Mouse (Mus musculus) lung, postnatal 0 days (tissue): ENCODE data around the gene Adgrb3. TPM values are rescaled to one million over a fixed set of nuclear protein-coding genes. Genes with fewer than 3 reads are reported as not detected.

ENCODE experiments used
- ATAC-seq: fragments of 200-750 bp; cut with Nextera tagmentation; 2 replicates; pipeline ENCODE4 v1.8.0; 2017; ENCODE audit warnings: moderate library complexity
- DNase-seq: peaks from one replicate; pipeline ENCODE4 v3.0.0-alpha.2; 2016; ENCODE audit warnings: low spot score
- H3K27ac ChIP-seq: fragments of 300-500 bp; sonication (generic); 2 replicates; pipeline ENCODE4 v1.5.1; 2014; ENCODE audit warnings: antibody characterized with exemption, mild to moderate bottlenecking, low read length, mixed read lengths
- H3K27me3 ChIP-seq: fragments of 300-500 bp; sonication (generic); replicated peaks from 2 replicates; pipeline ENCODE4 v1.6.1; 2014; ENCODE audit warnings: low read length, mixed read lengths; ENCODE audit not compliant: insufficient read depth
- H3K36me3 ChIP-seq: fragments of 300-500 bp; sonication (generic); 2 replicates; pipeline ENCODE4 v1.6.1; 2014; ENCODE audit warnings: low read length, mixed read lengths; ENCODE audit not compliant: insufficient read depth
- H3K4me1 ChIP-seq: fragments of 300-500 bp; sonication (generic); 2 replicates; pipeline ENCODE4 v1.6.1; 2014; ENCODE audit warnings: antibody characterized with exemption, low read depth, low read length, mixed read lengths; ENCODE audit not compliant: insufficient read depth
- H3K4me2 ChIP-seq: fragments of 300-500 bp; sonication (generic); replicated peaks from 2 replicates; pipeline ENCODE4 v1.6.1; 2014; ENCODE audit warnings: low read depth, mild to moderate bottlenecking, low read length, moderate library complexity, mixed read lengths
- H3K4me3 ChIP-seq: fragments of 300-500 bp; sonication (generic); 2 replicates; pipeline ENCODE4 v1.5.1; 2014; ENCODE audit warnings: low read depth, low read length
- H3K9ac ChIP-seq: fragments of 300-500 bp; sonication (generic); replicated peaks from 2 replicates; pipeline ENCODE4 v1.6.1; 2014; ENCODE audit warnings: low read depth, mild to moderate bottlenecking
- H3K9me3 ChIP-seq: fragments of 300-500 bp; sonication (generic); 2 replicates; pipeline ENCODE4 v1.6.1; 2016; ENCODE audit warnings: low read length, mixed read lengths
- CTCF ChIP-seq: IDR thresholded peaks from 2 replicates; pipeline ENCODE4 v1.5.1; 2016; ENCODE audit warnings: antibody characterized with exemption, mild to moderate bottlenecking
- EP300 ChIP-seq: IDR thresholded peaks from 2 replicates; pipeline ENCODE4 v1.6.1; 2016; ENCODE audit warnings: antibody characterized with exemption, mild to moderate bottlenecking, control low read depth
- WGBS: fragments of 180-500 bp; shearing (Covaris S2); extraction: QIAGEN DNeasy Blood & Tissue Kit; methylation state at CpG from one replicate; pipeline ENCODE4 v1.1.7; 2014; 5-methylcytosine and 5-hydroxymethylcytosine counted together
- polyA plus RNA-seq: library from polyadenylated mRNA; unstranded; fragments of >200 nt; fragmentation: Nextera tagmentation; extraction: Ambion mirVana; gene quantifications from 2 replicates; pipeline ENCODE4 v1.2.1, GENCODE M21; 2015

The Adgrb3 gene
- polyA plus RNA-seq, 1 experiment from 2014 or later: 0.05 TPM

GRCm38 (mm10) chr1:25754528-25754927, 75.0 kb downstream of the Adgrb3 start:
- Histone ChIP-seq H3K36me3 (no peaks in the 10 kb centered on the region), H3K27me3 (no peaks in the 10 kb centered on the region), H3K9ac (no peak overlapping the region), H3K4me2 (no peak overlapping the region), H3K4me3 (no peak overlapping the region), H3K4me1 (no peaks in the 10 kb centered on the region), H3K27ac (no peak overlapping the region), H3K9me3 (no peaks in the 10 kb centered on the region)
- DNase-seq (no peak), ATAC-seq (no peak)
- TF ChIP-seq EP300 (no peak), CTCF (no peak)
- WGBS: 69% methylated on average over 4 of the region's 4 CpGs

GRCm38 (mm10) chr1:25745575-25745974, 83.9 kb downstream of the Adgrb3 start:
- DNase-seq (no peak), ATAC-seq (no peak)
- Histone ChIP-seq H3K9ac (no peak overlapping the region), H3K4me1 (no peaks in the 10 kb centered on the region), H3K4me3 (no peak overlapping the region), H3K27me3 (no peaks in the 10 kb centered on the region), H3K36me3 (no peaks in the 10 kb centered on the region), H3K9me3 (no peaks in the 10 kb centered on the region), H3K27ac (no peak overlapping the region), H3K4me2 (no peak overlapping the region)
- 90% methylated on average over 4 of the region's 4 CpGs for WGBS
- TF ChIP-seq EP300: no peak
- TF ChIP-seq CTCF: no peak

- TF ChIP-seq CTCF (no peak), EP300 (no peak)
Measured at GRCm38 (mm10) chr1:25744736-25745135, 84.8 kb downstream of the Adgrb3 start.

GRCm38 (mm10) chr1:25729844-25730243, 99.7 kb downstream of the Adgrb3 start:
- Histone ChIP-seq H3K4me3 (no peak overlapping the region), H3K27me3 (no peaks in the 10 kb centered on the region), H3K36me3 (no peaks in the 10 kb centered on the region), H3K4me2 (no peak overlapping the region), H3K9ac (no peak overlapping the region), H3K27ac (no peak overlapping the region), H3K4me1 (no peaks in the 10 kb centered on the region), H3K9me3 (no peaks in the 10 kb centered on the region)
- DNase-seq (no peak), ATAC-seq (no peak)
- WGBS: 82% methylated on average over 5 of the region's 5 CpGs
- no peak for TF ChIP-seq CTCF
- no peak for TF ChIP-seq EP300

More at GRCm38 (mm10) chr1:25744736-25745135, 84.8 kb downstream of the Adgrb3 start:
- Histone ChIP-seq H3K4me1 (no peaks in the 10 kb centered on the region), H3K36me3 (no peaks in the 10 kb centered on the region), H3K9me3 (no peaks in the 10 kb centered on the region), H3K4me3 (no peak overlapping the region), H3K9ac (no peak overlapping the region), H3K4me2 (no peak overlapping the region), H3K27ac (no peak overlapping the region), H3K27me3 (no peaks in the 10 kb centered on the region)
- DNase-seq: no peak
- WGBS: 71% methylated on average over 6 of the region's 6 CpGs
- no peak for ATAC-seq

GRCm38 (mm10) chr1:25711474-25711873, 118.0 kb downstream of the Adgrb3 start:
- H3K36me3 ChIP-seq: no peaks in the 10 kb centered on the region
- no peak for TF ChIP-seq CTCF
- TF ChIP-seq EP300: no peak
- no peaks in the 10 kb centered on the region for H3K27me3 ChIP-seq
- H3K9me3 ChIP-seq: no peaks in the 10 kb centered on the region
- WGBS: 32% methylated on average over 1 of the region's 1 CpGs
- DNase-seq (no peak), ATAC-seq (no peak)
- no peak overlapping the region for H3K4me2 ChIP-seq
- H3K4me1 ChIP-seq: no peaks in the 10 kb centered on the region
- no peak overlapping the region for H3K4me3 ChIP-seq
- H3K27ac ChIP-seq: no peak overlapping the region
- H3K9ac ChIP-seq: no peak overlapping the region

GRCm38 (mm10) chr1:25706299-25706698, 123.2 kb downstream of the Adgrb3 start:
- WGBS: 77% methylated on average over 2 of the region's 2 CpGs
- no peak overlapping the region for H3K4me2 ChIP-seq
- no peak for TF ChIP-seq CTCF
- no peak for TF ChIP-seq EP300
- H3K9me3 ChIP-seq: no peaks in the 10 kb centered on the region
- no peak for DNase-seq
- H3K4me1 ChIP-seq: no peaks in the 10 kb centered on the region
- no peak overlapping the region for H3K4me3 ChIP-seq
- no peak overlapping the region for H3K27ac ChIP-seq
- no peaks in the 10 kb centered on the region for H3K36me3 ChIP-seq
- no peaks in the 10 kb centered on the region for H3K27me3 ChIP-seq
- no peak overlapping the region for H3K9ac ChIP-seq
- ATAC-seq: no peak

- H3K27me3 ChIP-seq: no peaks in the 10 kb centered on the region
- H3K4me2 ChIP-seq: no peak overlapping the region
- no peak overlapping the region for H3K4me3 ChIP-seq
- ATAC-seq (no peak), DNase-seq (no peak)
- 84% methylated on average over 6 of the region's 6 CpGs for WGBS
- H3K9ac ChIP-seq: no peak overlapping the region
- TF ChIP-seq EP300: no peak
- no peak for TF ChIP-seq CTCF
- no peak overlapping the region for H3K27ac ChIP-seq
- H3K9me3 ChIP-seq: no peaks in the 10 kb centered on the region
- no peaks in the 10 kb centered on the region for H3K36me3 ChIP-seq
- H3K4me1 ChIP-seq: no peaks in the 10 kb centered on the region
Measured at GRCm38 (mm10) chr1:25698702-25699250, 130.7 kb downstream of the Adgrb3 start.
